Mouse (Mus musculus): ENCODE data around the gene Piga.

The Piga gene

DNA sequence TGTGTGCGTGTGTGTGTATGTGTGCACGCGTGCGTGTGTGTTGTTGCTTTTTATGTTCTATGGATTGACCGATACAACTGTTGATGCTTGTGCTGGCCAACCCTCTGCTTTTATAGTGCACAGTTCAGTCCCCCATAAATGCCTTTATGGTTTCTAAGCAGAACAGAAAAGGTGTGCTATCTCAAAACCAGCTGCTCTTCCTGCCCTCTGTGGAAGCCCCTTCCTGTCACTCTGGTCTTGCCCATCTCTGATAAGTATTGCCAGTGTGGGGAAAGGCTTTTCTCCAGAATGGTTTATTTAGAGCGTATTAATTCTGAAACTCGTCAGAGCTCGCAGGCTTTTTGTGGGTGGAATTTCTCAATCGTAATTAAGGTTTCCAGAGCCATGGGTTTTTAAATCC, 13.1 kb downstream of the Piga start:
- no peak for DNase-seq (ENCODE audit: low spot score)

DNA sequence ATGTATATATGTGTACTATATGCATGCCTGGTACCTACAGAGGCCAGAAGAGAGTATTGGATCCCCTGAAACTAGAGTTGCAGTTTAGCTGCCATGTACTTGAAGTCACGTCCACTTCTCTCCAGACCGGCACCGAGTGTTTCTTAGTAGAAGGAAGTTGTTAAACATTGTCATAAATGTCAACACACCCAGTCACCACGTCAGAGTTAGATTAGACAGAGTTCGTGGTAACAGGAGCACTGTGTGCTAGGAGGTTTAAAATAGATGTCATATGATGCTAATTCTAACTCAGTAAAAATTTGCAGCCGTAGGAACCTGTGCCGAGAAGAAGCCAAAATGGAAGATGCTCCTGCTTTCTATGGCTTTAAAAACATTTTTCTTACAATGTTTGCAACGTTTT, 17.1 kb downstream of the Piga start, which contains the start of gene Asb11:
Gene Asb11, plus strand, starts transcription at position 286 of the 400 bp plus-strand sequence.
- DNase-seq (ENCODE audit: low spot score) = no peak

DNA sequence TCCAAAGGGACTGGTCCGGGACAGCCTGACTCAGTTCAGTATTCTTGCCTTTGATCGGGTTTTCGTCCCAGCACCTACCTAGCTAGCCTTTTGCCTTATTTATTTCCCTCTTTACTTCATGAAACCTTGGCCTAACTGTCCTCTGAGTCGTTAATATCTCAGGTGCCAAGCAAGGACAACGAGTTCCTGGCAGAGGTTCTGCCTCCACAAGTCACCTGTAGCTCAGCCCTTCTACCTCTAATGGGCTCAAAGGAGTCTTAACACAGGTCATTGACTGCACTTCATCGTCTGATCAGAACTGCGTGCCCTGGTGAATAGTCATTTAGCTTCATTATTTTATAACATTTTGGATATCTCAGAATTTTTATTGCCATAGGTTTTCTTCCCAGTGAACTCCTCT, 19.9 kb downstream of the Piga start:
- no peak for DNase-seq (ENCODE audit: low spot score)

DNA sequence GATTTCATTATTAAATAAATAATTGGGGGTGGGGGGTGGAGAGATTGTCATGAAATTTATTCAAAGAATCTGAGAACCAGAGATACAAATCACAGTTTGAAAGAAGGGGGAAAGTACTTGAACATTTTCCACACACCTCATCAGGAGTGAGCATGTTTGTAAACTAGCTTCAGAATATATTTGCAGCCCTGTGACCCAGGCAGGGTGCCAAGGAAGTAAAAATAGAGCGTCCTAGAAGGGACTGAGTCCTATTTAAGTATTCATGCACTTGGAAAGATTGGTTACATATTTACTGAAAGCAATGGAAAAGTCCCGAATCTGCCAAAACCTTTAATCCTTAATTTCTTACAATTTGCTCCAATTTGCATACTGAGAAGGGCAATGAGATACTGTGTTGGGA, 20.6 kb downstream of the Piga start:
- DNase-seq (ENCODE audit: low spot score) = no peak

DNA sequence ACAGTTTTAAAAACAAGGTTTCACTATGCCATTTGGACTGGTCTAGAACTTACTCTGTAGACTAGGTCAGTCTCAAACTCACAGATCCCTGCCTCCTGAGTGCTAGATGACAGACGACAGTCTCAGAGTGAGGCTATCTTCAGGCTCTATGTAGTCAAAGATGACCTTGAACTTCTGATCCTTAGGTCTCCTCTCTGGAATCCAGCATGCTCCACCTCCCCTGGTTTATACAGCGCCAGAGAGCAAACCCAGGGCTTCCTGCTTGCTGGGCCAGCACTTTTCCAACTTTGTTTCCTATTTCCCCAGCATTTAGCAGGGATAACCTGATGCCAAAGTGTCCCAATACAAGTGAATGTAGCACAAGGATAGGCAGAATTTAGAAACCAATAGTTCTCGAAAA, 21.1 kb downstream of the Piga start:
- no peak for DNase-seq (ENCODE audit: low spot score)

DNA sequence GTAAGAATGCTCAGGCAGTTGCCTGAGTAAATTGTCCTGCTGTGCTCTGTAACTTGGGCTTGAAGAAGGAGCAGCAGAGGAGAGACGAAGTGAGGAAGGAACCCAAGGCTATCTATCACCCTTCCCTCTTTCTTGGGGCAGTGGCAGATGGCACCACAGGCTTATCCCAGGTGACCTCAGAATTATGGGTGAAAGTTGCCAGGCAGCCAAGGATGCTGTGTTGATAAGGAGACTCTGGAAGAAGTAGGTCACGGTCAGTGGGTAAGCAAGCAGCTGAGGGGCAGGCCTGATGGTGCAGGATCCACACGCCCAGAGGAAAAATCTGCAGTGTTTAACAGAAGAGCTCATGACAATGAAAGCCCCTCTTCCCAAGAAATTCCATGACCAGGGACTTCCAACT, 21.7 kb downstream of the Piga start:
- no peak for DNase-seq (ENCODE audit: low spot score)

DNA sequence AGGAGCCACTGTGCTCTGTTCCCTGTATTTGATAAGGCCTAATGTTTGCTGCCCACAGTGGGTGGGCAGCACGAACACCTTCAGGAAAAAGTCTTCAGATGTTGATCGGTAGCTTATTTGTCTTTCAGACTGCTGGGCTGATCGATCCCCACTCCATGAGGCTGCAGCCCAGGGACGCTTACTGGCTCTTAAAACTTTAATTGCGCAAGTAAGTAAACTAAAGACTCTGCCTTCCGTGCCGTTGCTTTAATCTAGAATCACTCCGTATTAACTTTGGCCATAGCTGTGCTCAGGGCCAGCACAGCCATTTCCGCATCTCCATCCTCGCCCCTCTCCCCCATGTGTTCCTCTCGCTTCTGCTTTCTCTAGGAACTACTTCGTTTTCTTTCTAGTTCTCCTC, 26.0 kb downstream of the Piga start:
- no peak for DNase-seq (ENCODE audit: low spot score)

DNA sequence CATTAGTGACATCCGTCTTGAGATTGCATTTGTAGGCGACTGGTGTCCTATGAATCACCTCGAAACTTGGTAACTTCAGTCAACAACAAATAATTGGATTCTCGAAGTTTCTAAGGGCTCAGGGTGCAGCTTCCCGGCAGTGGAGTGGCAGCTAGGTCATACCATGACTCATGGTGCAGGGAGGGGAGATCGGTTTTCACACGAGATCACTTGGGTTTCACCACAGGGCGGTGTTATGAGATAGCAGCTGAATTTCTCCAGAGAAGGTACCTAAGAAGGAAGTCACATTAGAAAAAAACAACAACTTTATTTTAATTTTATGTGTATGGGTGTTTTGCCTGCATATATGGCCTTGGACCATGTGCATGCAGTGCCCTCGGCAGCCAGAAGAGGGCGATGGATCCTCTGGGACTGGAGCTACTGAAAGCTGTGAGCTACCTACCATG, 26.5 kb downstream of the Piga start:
- no peak for DNase-seq (ENCODE audit: low spot score)

DNA sequence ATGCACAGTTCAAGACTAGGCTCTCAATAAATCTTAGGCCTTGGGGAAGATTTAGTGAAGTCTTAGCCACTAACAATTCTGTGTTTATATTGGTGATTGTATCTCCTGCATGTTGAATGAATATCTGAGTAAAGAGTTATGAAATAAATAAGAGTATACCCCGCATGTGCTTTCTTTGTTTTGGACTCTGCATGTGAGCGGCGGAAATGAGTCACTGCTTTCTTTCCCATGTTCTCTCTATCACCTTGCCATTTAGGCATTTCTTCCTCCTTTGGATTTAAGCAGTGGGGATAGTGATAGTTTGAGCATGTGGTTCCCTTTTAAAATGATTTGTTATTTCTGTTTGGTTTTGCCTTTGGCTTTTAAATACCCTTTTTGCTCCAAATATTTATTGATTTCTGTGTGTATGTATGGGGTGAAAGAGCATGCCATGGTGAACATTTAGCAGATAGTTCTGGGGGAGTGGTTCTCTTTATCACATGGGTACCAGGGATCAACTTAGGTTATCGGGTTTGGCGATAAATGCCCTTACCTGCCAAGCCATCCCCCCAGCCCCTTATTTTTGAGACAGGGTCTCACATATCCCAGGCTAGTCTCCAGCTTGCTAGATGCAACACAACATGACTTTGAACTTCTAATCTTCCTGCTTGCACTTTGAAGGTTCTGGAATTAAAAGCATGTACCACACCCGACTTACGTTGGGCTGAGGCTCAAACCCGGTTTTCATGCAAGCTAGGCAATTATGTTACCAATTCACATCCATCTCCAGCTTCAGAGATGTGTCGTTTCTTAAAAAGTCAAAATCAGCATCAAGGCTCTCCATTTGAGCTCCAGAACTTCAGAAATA, 27.5 kb downstream of the Piga start:
- no peak for DNase-seq (ENCODE audit: low spot score)

DNA sequence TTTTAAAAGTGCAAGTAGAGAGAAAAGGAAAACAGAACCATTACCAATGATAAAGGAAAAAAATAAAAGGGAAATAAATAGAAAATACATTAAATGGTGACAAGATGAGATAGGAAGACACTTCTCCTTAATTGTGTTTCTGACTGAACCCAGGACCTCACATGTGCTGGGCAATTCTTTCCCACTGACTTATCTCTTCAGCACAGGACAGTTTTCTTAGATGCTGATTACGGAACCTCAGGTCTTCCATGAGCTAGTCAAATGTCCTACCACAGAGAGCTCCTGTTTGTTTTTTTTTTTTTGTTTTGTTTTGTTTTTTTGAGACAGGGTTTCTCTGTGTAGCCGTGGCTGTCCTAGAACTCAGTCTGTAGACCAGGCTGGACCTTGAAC, 28.1 kb downstream of the Piga start:
- no peak for DNase-seq (ENCODE audit: low spot score)

DNA sequence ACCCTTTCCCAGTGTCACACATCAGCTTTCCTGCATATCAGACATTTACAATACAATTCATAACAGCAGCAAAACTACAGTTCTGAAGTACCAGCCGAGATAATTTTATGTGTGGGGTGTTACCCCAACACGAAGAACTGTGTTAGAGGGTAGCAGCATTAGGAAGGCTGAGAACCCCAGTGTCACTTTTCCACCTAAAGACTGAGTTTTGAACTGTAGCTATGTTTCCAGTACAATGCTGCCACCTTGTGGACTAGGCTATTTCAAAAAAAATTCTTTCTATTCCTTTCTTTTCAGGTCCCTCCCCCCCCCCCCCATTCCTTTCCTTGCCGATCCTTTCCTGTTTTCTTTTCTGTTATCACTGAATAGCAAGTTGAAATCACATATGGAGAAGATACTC, 29.6 kb downstream of the Piga start:
- DNase-seq (ENCODE audit: low spot score) = no peak

DNA sequence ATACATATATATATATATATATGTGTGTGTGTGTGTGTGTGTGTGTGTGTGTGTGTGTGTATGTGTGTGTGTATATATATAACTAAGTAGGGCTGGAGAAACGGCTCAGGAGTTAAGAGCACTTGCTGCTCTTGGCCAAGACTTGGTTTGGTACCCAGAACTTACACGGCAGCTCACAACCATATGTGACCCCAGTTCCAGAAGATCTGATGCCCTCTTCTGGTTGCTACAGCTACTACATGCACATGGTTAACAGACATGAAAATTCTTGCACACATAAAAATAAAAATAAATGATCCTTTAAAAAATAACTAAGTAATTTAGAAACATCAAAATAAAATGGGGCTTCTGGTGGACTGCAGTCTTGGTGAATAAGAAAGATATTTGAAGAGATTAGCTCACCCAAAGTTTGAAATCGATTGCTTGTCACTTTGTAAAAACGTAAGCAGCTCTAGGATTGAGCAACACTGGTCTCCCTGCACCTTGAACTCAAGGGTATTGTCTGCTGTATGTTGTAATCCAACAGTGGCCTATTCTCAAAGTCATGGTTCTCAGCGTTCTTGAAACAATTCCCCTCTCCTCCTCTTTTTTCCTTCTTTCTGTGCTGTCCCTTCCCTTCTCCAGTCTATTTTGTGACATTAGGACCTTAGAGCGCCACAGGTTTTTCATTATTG, 39.8 kb downstream of the Piga start:
- DNase-seq (ENCODE audit: low spot score) = no peak
